Mouse (Mus musculus) heart, embryonic 16.5 days (tissue): ENCODE measurements at regions not wholly inside any gene's neighbourhood (a gene's known extent, or its start where the extent isn't known, plus 50 kb on each side); places are given as distances from the start of the nearest gene placed in this dataset.
"Not testable (repeated sequence)": the region's sequence is repeated elsewhere in the genome, so short reads cannot be mapped to it uniquely, and the experiment has no call there.

Experiments used
- ATAC-seq: fragments of 200-750 bp; cut with Nextera tagmentation; replicated peaks from 2 replicates; pipeline ENCODE4 v1.8.0; 2017; ENCODE audit warnings: moderate number of reproducible peaks; ENCODE audit not compliant: insufficient read depth, low FRiP score; ENCODE audit errors: extremely low read depth
- H3K27ac ChIP-seq: fragments of 300-500 bp; sonication (generic); 2 replicates; pipeline ENCODE4 v1.5.1; 2014; ENCODE audit warnings: mild to moderate bottlenecking, low read length, control low read depth, moderate library complexity
- H3K27me3 ChIP-seq: fragments of 300-500 bp; sonication (generic); 2 replicates; pipeline ENCODE4 v1.6.1; 2014; ENCODE audit warnings: low read length, mixed read lengths; ENCODE audit not compliant: control insufficient read depth, insufficient read depth
- H3K36me3 ChIP-seq: fragments of 300-500 bp; sonication (generic); 2 replicates; pipeline ENCODE4 v1.6.1; 2014; ENCODE audit not compliant: control insufficient read depth, insufficient read depth
- H3K4me1 ChIP-seq: fragments of 300-500 bp; sonication (generic); 2 replicates; pipeline ENCODE4 v1.6.1; 2014; ENCODE audit warnings: low read length, mixed read lengths; ENCODE audit not compliant: control insufficient read depth, insufficient read depth
- H3K4me2 ChIP-seq: fragments of 300-500 bp; sonication (generic); 2 replicates; pipeline ENCODE4 v1.6.1; 2014; ENCODE audit warnings: low read depth, mild to moderate bottlenecking, control low read depth, low read length
- H3K4me3 ChIP-seq: fragments of 300-500 bp; sonication (generic); 2 replicates; pipeline ENCODE4 v1.5.1; 2014; ENCODE audit warnings: mild to moderate bottlenecking, control low read depth, low read length
- H3K9ac ChIP-seq: fragments of 300-500 bp; sonication (generic); 2 replicates; pipeline ENCODE4 v1.6.1; 2014; ENCODE audit warnings: low read length, control low read depth
- H3K9me3 ChIP-seq: fragments of 300-500 bp; sonication (generic); replicated peaks from 2 replicates; pipeline ENCODE4 v1.6.1; 2016; ENCODE audit warnings: low read length; ENCODE audit not compliant: control insufficient read depth
- WGBS: fragments of 180-500 bp; shearing (Covaris S2); extraction: QIAGEN DNeasy Blood & Tissue Kit; methylation state at CpG from one replicate; pipeline ENCODE4 v1.1.7; 2014; 5-methylcytosine and 5-hydroxymethylcytosine counted together

- WGBS, result 66% methylated on average over 3 of the region's 3 CpGs
- ATAC-seq, result no peak
- peaks cover 4% of the 10 kb centered on the region for H3K4me1 ChIP-seq
Measured at GRCm38 (mm10) chr14:104731319-104731995, 209.0 kb upstream of the Rnf219 start.

GRCm38 (mm10) chr14:104715651-104716050 lies 193.2 kb upstream of the Rnf219 start:
- 87% methylated on average over 21 of the region's 24 CpGs for WGBS
- not testable (repeated sequence) for H3K27ac ChIP-seq, H3K4me3 ChIP-seq, ATAC-seq, H3K27me3 ChIP-seq, H3K9me3 ChIP-seq, H3K4me2 ChIP-seq, H3K36me3 ChIP-seq, H3K4me1 ChIP-seq, H3K9ac ChIP-seq

More at GRCm38 (mm10) chr14:104731319-104731995, 209.0 kb upstream of the Rnf219 start:
- H3K9ac ChIP-seq, result no peak overlapping the region
- no peak overlapping the region for H3K27ac ChIP-seq
- H3K4me3 ChIP-seq, result no peak overlapping the region
- H3K36me3 ChIP-seq, result no peaks in the 10 kb centered on the region
- no peak overlapping the region for H3K4me2 ChIP-seq
- H3K9me3 ChIP-seq, result 0 out of 2 replicates have a peak, but pooled peaks cover 2% of the 10 kb centered on the region
- no peaks in the 10 kb centered on the region for H3K27me3 ChIP-seq

GRCm38 (mm10) chr14:104702283-104702893 lies 179.9 kb upstream of the Rnf219 start:
- WGBS, result 85% methylated on average over 8 of the region's 8 CpGs
- Histone ChIP-seq H3K4me2 (no peak overlapping the region), H3K4me1 (no peaks in the 10 kb centered on the region), H3K4me3 (no peak overlapping the region), H3K36me3 (no peaks in the 10 kb centered on the region), H3K9ac (no peak overlapping the region), H3K27me3 (no peaks in the 10 kb centered on the region), H3K9me3 (no peaks in the 10 kb centered on the region), H3K27ac (no peak overlapping the region)
- no peak for ATAC-seq

GRCm38 (mm10) chr14:104698962-104699361 lies 176.5 kb upstream of the Rnf219 start:
- no peak overlapping the region for H3K4me2 ChIP-seq
- H3K27me3 ChIP-seq, result no peaks in the 10 kb centered on the region
- H3K9me3 ChIP-seq, result no peaks in the 10 kb centered on the region
- H3K36me3 ChIP-seq, result no peaks in the 10 kb centered on the region
- no peak overlapping the region for H3K27ac ChIP-seq
- 80% methylated on average over 4 of the region's 4 CpGs for WGBS
- no peak overlapping the region for H3K4me3 ChIP-seq
- no peak for ATAC-seq
- H3K9ac ChIP-seq, result no peak overlapping the region
- no peaks in the 10 kb centered on the region for H3K4me1 ChIP-seq

- no peak for ATAC-seq
- H3K4me3 ChIP-seq, result no peak overlapping the region
- H3K27me3 ChIP-seq, result no peaks in the 10 kb centered on the region
- H3K4me1 ChIP-seq, result no peaks in the 10 kb centered on the region
- no peaks in the 10 kb centered on the region for H3K36me3 ChIP-seq
- H3K4me2 ChIP-seq, result no peak overlapping the region
- H3K9ac ChIP-seq, result no peak overlapping the region
- WGBS, result 68% methylated on average over 4 of the region's 4 CpGs
- no peaks in the 10 kb centered on the region for H3K9me3 ChIP-seq
- H3K27ac ChIP-seq, result no peak overlapping the region
Measured at GRCm38 (mm10) chr14:104695101-104695500, 172.7 kb upstream of the Rnf219 start.

- Histone ChIP-seq H3K36me3 (no peaks in the 10 kb centered on the region), H3K4me1 (no peaks in the 10 kb centered on the region), H3K9ac (no peak overlapping the region), H3K9me3 (no peaks in the 10 kb centered on the region), H3K27me3 (no peaks in the 10 kb centered on the region), H3K4me2 (no peak overlapping the region), H3K27ac (no peak overlapping the region), H3K4me3 (no peak overlapping the region)
- no peak for ATAC-seq
- 75% methylated on average over 14 of the region's 14 CpGs for WGBS
Measured at GRCm38 (mm10) chr14:104694174-104694803, 171.8 kb upstream of the Rnf219 start.

GRCm38 (mm10) chr14:104692616-104693015 lies 170.2 kb upstream of the Rnf219 start:
- WGBS, result 79% methylated on average over 5 of the region's 5 CpGs
- Histone ChIP-seq H3K4me1 (no peaks in the 10 kb centered on the region), H3K4me2 (no peak overlapping the region), H3K4me3 (no peak overlapping the region), H3K27me3 (no peaks in the 10 kb centered on the region), H3K36me3 (no peaks in the 10 kb centered on the region), H3K9ac (no peak overlapping the region), H3K9me3 (no peaks in the 10 kb centered on the region), H3K27ac (no peak overlapping the region)
- ATAC-seq, result no peak

GRCm38 (mm10) chr14:104688440-104688839 lies 166.0 kb upstream of the Rnf219 start:
- Histone ChIP-seq H3K4me3 (no peak overlapping the region), H3K27me3 (no peaks in the 10 kb centered on the region), H3K4me2 (no peak overlapping the region), H3K27ac (no peak overlapping the region), H3K9ac (no peak overlapping the region), H3K4me1 (no peaks in the 10 kb centered on the region), H3K9me3 (no peaks in the 10 kb centered on the region), H3K36me3 (no peaks in the 10 kb centered on the region)
- WGBS, result 79% methylated on average over 3 of the region's 3 CpGs
- ATAC-seq, result no peak

GRCm38 (mm10) chr14:104676810-104677209 lies 154.4 kb upstream of the Rnf219 start:
- WGBS, result 17% methylated on average over 7 of the region's 7 CpGs
- Histone ChIP-seq H3K4me1 (no peaks in the 10 kb centered on the region), H3K4me2 (no peak overlapping the region), H3K4me3 (no peak overlapping the region), H3K27me3 (no peaks in the 10 kb centered on the region), H3K27ac (no peak overlapping the region), H3K36me3 (no peaks in the 10 kb centered on the region), H3K9me3 (no peaks in the 10 kb centered on the region), H3K9ac (no peak overlapping the region)
- ATAC-seq, result no peak
